Mouse (Mus musculus) embryonic fibroblast, embryonic 13.5 days (primary cell): Measurements from ENCODE around the gene Vps13d.
A peak's percentile ranks its signal among the peaks of the same experiment; 100 is the strongest.

ENCODE experiments used
- CTCF ChIP-seq: IDR thresholded peaks from 2 replicates; pipeline ENCODE4 v1.5.1; 2011; ENCODE audit warnings: mild to moderate bottlenecking, control low read depth, low read length, moderate library complexity, borderline replicate concordance; ENCODE audit not compliant: insufficient read depth
- POLR2A ChIP-seq: IDR thresholded peaks from 2 replicates; pipeline ENCODE4 v1.6.1; 2011; ENCODE audit warnings: low read depth, mild to moderate bottlenecking, control low read depth, low read length, moderate library complexity

DNA sequence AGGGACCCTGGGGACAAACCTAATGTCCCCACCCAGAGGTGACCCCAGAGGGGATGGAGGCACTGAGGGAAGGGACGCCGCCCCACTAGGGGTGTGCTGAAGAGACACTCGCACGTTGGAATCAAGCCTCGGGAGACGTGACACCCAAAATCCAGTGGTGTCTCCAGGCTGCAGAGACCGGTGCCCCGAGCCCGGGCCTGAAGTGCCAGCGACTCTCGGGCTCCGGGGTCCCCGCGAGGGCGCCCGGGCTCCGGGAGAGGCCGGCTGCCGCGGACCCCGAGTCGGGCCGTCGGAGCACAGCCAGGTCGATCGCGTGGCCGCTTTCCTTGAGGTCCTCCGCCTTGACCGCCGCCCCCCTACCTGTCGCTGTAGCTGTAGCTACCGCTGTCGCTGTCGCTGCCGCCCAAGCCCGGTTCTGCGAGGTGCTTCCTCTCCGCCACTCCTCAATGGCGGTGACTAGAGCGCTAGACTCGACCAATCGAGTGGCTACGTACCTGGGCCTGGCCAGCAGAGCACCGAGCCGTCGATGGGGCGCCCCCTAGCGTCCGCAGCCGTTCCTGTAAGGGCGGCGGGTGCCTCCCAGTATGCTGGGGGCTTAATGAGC lies at the start of gene Vps13d:
- peak; percentile 89 for TF ChIP-seq CTCF
- TF ChIP-seq POLR2A = peak; percentile 95
